Mouse (Mus musculus): ENCODE data around the gene Tmem79. TPM values are rescaled to one million over a fixed set of nuclear protein-coding genes. Genes with fewer than 3 reads are reported as not detected.

The Tmem79 gene
- polyA plus RNA-seq, 1 experiment from 2014 or later, result 3.3 TPM

DNA sequence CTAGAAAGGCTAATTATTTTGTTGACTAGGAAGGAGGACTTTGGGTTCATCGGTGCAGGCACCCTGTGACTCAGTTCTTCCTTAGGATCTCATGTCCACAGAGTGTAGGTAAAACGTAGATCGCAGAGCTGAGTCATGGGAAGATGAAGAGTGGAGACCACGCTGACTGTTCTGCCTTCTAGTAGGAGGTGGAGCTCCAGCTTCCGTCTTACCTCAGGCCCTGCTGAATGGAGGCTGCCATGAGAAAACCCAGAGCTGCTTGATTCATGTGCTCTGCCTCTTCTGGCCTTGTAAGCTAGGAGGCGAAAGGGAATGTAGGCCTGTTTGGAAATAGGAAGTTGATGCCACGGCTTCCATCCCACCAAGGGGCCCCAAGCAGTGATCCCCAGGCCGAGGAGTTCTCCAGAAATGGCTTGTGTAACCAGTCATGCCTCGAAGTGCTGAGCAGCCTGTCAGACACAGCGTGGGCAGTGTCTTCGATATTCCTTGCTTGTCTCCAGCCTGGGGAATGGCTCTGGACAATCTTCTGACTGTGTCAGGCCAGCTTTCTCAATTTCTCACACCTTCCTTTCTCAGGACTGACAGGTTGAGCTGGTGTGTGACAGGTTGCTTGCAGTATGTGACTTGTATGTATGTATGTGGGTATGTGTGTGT is 1.5 kb upstream of the Tmem79 start:
- H3K4me3 ChIP-seq (replicated peaks), result peak overlapping the region; percentile 75
- no peaks in the 10 kb centered on the region for H3K9me3 ChIP-seq
- H3K4me2 ChIP-seq, result peak overlapping the region; percentile 78
- H3K4me1 ChIP-seq, result peaks cover 27% of the 10 kb centered on the region
- 87% methylated on average over 11 of the region's 11 CpGs for WGBS
- no peak overlapping the region for H3K27ac ChIP-seq
- H3K36me3 ChIP-seq (replicated peaks), result peaks cover 14% of the 10 kb centered on the region
- H3K9ac ChIP-seq, result peak overlapping the region; percentile 40
- no peaks in the 10 kb centered on the region for H3K27me3 ChIP-seq
- no peak for ATAC-seq (ENCODE audit: low FRiP score)

DNA sequence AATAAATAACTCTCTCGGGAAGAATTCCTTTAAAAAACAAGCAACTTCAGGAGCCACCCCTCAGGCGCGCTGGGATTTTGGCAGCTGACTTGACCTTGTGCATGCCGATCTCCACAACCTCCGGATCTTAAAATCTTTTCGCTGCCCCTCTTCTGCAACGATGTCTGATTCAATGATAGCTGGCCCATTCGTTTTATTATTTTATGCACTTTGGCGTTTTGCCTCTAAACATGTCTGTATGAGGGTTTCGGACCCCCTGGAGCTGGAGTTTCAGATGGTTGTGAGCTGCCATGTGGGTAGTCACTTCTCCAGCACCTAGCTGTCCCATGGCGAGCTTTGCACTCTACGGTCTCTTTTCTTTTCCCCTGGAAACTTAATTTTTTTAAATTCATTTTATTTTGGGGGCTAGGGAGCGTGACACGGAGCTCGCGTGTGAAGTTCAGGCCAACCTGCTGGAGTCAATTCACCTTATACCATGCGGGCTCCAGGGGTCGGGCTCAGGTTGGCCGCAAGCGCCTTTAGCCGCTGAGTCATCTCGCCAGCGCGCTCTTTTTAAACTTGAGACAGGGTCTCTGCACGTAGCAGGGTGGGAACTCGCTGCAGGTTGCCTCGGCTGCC is 403 bp downstream of the Tmem79 start:
- no peaks in the 10 kb centered on the region for H3K9me3 ChIP-seq
- H3K36me3 ChIP-seq (replicated peaks), result 0 out of 2 replicates have a peak, but pooled peaks cover 4% of the 10 kb centered on the region
- 2% methylated on average over 27 of the region's 27 CpGs for WGBS
- H3K9ac ChIP-seq, result peak overlapping the region; percentile 89
- H3K4me2 ChIP-seq, result peak overlapping the region; percentile 78
- H3K4me1 ChIP-seq, result peaks cover 27% of the 10 kb centered on the region
- H3K4me3 ChIP-seq (replicated peaks), result peak overlapping the region; percentile 75
- H3K27ac ChIP-seq, result peak overlapping the region; percentile 94
- no peaks in the 10 kb centered on the region for H3K27me3 ChIP-seq
- peak; percentile 50; the same call in 1 of the 2 replicates for ATAC-seq (ENCODE audit: low FRiP score)

DNA sequence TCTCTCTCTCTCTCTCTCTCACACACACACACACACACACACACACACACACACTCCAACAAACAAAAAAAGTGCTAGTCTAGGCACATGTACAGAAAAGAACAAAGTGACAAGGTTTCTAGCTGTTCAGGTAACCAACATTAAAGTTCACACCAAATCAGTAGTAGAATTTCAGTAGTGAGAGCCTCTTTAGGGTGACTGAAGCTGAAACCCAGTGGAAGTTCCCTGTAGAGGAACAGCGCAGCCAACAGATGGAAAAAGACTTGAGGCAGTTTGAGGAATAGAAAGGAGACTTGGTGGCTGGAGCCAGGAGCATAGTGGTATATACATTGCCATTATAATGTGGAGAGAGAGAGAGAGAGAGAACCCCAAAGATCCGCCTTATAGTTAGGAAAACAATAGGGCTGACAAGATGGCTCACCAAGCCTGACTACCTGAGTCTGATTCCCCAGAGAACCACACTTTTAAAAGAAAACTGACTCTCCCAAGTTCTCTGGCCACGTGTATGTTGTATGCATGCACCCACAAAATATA is 979 bp downstream of the Tmem79 start:
- ATAC-seq (ENCODE audit: low FRiP score), result no peak
- Histone ChIP-seq H3K4me3 (replicated peaks) (peak overlapping the region; percentile 75), H3K4me1 (peaks cover 27% of the 10 kb centered on the region), H3K27ac (no peak overlapping the region), H3K27me3 (no peaks in the 10 kb centered on the region), H3K9ac (peak overlapping the region; percentile 89), H3K36me3 (replicated peaks) (0 out of 2 replicates have a peak, but pooled peaks cover 4% of the 10 kb centered on the region), H3K4me2 (peak overlapping the region; percentile 78), H3K9me3 (no peaks in the 10 kb centered on the region)
- WGBS, result 36% methylated on average over 3 of the region's 3 CpGs

DNA sequence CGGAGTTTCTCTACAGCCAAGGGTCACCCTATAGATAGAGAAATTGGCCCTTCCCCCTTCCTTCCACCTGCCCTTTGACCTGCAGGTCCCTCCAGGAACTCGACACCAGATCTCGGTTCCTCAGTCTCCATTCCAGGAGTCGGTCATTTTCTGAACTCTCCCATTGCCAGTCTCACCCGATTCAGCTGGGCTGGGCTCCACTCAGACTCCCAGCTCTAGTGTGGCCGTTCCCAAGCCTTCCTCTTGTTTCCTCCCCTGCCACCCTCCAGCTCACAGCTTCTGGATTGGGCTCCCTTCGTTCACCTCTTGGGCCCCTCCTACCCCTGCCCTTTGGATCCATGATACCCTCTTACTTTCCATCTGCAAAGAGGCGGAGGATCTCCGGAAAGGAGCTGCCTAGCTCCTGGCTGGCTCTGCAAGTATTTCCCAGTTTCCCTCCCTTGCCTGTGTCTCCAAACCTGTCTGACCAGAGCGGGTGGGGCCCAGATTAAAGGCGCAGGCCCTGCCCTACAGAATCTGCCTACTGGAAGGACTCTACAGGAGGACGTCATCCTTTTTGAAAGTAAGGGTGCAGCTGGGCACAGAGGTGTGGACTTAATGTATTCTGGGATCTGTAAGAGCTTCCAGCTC is 1.8 kb downstream of the Tmem79 start:
- Histone ChIP-seq H3K9me3 (no peaks in the 10 kb centered on the region), H3K36me3 (replicated peaks) (peaks cover 12% of the 10 kb centered on the region; the same call in 1 of the 2 replicates), H3K4me1 (peaks cover 25% of the 10 kb centered on the region), H3K4me3 (replicated peaks) (no peak overlapping the region), H3K9ac (no peak overlapping the region), H3K27ac (no peak overlapping the region), H3K4me2 (no peak overlapping the region), H3K27me3 (no peaks in the 10 kb centered on the region)
- ATAC-seq (ENCODE audit: low FRiP score), result no peak
- WGBS, result 59% methylated on average over 12 of the region's 12 CpGs

DNA sequence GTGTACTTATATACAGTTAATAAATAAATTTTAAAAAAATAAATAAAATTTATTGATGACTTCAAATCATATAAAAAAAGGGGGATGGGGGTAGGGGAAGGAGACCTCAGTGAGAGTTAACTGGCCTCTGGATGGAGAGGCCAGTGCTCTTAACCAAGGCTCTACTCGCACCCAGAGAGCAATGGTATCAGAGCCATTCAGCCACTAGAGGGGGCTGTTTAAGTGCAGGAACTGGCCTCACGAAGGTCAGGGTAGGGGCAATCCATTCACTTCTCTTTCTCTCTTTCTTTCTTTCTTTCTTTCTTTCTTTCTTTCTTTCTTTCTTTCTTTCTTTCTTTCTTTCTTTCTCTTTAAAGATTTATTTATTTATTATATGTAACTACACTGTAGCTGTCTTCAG is 4.7 kb downstream of the Tmem79 start:
- 28% methylated on average over 2 of the region's 2 CpGs for WGBS
- ATAC-seq (ENCODE audit: low FRiP score), result no peak

DNA sequence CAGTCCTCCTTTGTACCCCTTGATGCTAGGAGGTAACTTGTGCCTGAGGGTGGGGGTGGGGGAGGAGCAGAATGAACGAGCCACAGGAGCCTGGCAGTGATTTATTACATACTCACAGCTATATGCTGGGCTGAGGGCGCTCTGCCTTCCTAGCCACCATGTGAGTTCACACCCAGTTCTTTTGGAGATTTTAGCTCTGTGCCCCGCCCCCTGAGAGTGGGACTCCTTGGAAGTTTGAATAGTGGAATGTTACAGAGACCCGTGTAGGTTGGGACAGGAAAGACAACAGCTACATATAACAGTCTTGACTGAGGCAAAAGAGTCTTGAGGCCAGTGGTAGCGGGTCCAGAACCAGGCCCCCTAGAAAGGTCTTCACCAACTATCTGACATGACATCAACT is 7.0 kb downstream of the Tmem79 start:
- no peaks in the 10 kb centered on the region for H3K27me3 ChIP-seq
- WGBS, result 80% methylated on average over 5 of the region's 5 CpGs
- no peaks in the 10 kb centered on the region for H3K9me3 ChIP-seq
- peaks cover 26% of the 10 kb centered on the region for H3K36me3 ChIP-seq (replicated peaks)
- H3K27ac ChIP-seq, result no peak overlapping the region
- peaks cover 17% of the 10 kb centered on the region for H3K4me1 ChIP-seq
- H3K4me3 ChIP-seq (replicated peaks), result no peak overlapping the region
- H3K9ac ChIP-seq, result no peak overlapping the region
- ATAC-seq (ENCODE audit: low FRiP score), result no peak
- no peak overlapping the region for H3K4me2 ChIP-seq

More for the DNA sequence above, 4.7 kb downstream of the Tmem79 start:
- Histone ChIP-seq H3K27me3 (no peaks in the 10 kb centered on the region), H3K4me3 (replicated peaks) (no peak overlapping the region), H3K4me2 (no peak overlapping the region), H3K27ac (no peak overlapping the region), H3K9ac (no peak overlapping the region), H3K36me3 (replicated peaks) (peaks cover 26% of the 10 kb centered on the region), H3K9me3 (no peaks in the 10 kb centered on the region), H3K4me1 (peaks cover 9% of the 10 kb centered on the region)

GRCm38 (mm10) chr3:88324951-88325405 is 11.0 kb downstream of the Tmem79 start, which contains the start of gene Glmp:
TSS of gene Glmp (plus strand) at chr3:88325023.
- peak; percentile 86 for ATAC-seq (ENCODE audit: low FRiP score)
- Histone ChIP-seq H3K36me3 (replicated peaks) (peaks cover 65% of the 10 kb centered on the region), H3K9me3 (no peaks in the 10 kb centered on the region), H3K27me3 (no peaks in the 10 kb centered on the region), H3K9ac (peak within 1 kb of the TSS; percentile 76), H3K4me1 (peaks cover 17% of the 10 kb centered on the region), H3K4me3 (replicated peaks) (peak within 1 kb of the TSS; percentile 67), H3K27ac (peak within 1 kb of the TSS; percentile 31), H3K4me2 (peak within 1 kb of the TSS; percentile 76)
- 3% methylated on average over 10 of the region's 10 CpGs for WGBS

DNA sequence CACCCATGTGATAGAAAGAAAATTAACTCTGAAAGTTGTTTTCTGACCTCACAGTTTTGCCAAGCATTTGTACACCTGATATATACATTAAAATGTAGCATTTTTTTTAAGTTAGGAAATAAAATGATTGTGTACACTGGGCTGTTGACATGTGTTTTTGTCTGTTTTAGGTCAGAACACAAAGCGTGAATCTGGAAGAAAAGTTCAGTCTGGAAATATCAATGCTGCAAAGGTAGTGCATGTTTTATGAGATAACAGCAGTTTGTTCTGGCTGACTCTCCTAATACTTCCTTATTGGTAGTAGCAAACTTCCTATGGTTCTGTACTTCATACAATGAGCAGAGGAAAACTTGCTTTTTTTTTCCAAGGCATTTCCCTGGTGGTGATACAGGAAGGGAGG is 36.8 kb downstream of the Tmem79 start:
- Histone ChIP-seq H3K9me3 (no peaks in the 10 kb centered on the region), H3K36me3 (replicated peaks) (peaks cover 49% of the 10 kb centered on the region), H3K27me3 (no peaks in the 10 kb centered on the region), H3K4me2 (no peak overlapping the region), H3K27ac (no peak overlapping the region), H3K9ac (no peak overlapping the region), H3K4me1 (peaks cover 18% of the 10 kb centered on the region), H3K4me3 (replicated peaks) (no peak overlapping the region)
- WGBS, result 95% methylated on average over 1 of the region's 1 CpGs
- ATAC-seq (ENCODE audit: low FRiP score), result no peak

- ATAC-seq (ENCODE audit: low FRiP score), result no peak
- under 1% methylated on average over 30 of the region's 30 CpGs for WGBS
- H3K36me3 ChIP-seq (replicated peaks), result peaks cover 33% of the 10 kb centered on the region
These were observed 38.6 kb downstream of the Tmem79 start for GRCm38 (mm10) chr3:88297321-88297851.

DNA sequence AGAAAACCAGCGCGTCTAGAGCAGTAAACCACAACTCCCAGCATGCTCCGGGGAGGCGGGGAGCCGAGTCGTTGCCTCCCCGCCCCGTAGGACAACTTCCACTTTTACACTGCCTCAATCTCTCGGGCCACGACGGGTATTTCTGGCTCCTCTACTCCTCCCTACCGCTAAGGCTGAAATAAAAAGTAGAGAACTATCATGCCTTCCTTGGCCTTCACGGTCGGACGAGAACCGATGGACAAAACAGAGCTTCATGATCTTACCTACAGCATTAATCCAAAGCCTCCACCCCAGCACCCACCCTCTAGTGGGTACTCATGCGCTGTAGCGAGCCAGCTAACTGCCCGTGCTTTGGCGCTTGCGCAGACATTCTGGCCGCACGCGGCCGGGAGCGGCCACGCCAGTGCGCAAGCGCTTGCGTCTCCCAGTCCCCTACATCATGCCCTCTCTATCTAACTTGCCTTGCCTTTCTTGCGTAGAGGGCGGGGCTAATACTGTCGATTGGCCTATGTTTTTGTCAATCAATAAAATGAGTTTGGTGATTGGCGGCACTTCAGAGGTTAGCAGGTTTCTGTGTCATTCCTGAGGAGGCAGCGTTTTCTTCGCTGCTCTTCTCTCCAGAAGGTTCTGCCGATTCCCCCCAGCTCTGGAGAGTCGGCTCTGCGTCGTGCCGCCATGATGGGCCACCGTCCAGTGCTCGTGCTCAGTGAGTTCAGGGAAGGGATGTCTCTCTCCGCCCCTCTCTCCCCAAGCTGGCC is 39.2 kb downstream of the Tmem79 start, which contains the start of the genes Tsacc and Cct3:
Tsacc (minus strand) TSS at position 439 of the 758 bp plus-strand sequence.
Cct3 (plus strand) TSS at position 556 of the 758 bp plus-strand sequence.
- peak; percentile 99 for ATAC-seq (ENCODE audit: low FRiP score)
- H3K9ac ChIP-seq, result peak within 1 kb of the TSS; percentile 88
- peaks cover 27% of the 10 kb centered on the region for H3K36me3 ChIP-seq (replicated peaks)
- H3K27me3 ChIP-seq, result no peaks in the 10 kb centered on the region
- peaks cover 18% of the 10 kb centered on the region for H3K4me1 ChIP-seq
- H3K4me2 ChIP-seq, result peak within 1 kb of the TSS; percentile 85
- H3K9me3 ChIP-seq, result no peaks in the 10 kb centered on the region
- H3K27ac ChIP-seq, result peak within 1 kb of the TSS; percentile 94
- peak within 1 kb of the TSS; percentile 78 for H3K4me3 ChIP-seq (replicated peaks)
- WGBS, result under 1% methylated on average over 44 of the region's 44 CpGs

More at GRCm38 (mm10) chr3:88297321-88297851, 38.6 kb downstream of the Tmem79 start:
- Histone ChIP-seq H3K27ac (peak overlapping the region; percentile 94), H3K4me2 (peak overlapping the region; percentile 85), H3K4me1 (peaks cover 18% of the 10 kb centered on the region), H3K27me3 (no peaks in the 10 kb centered on the region), H3K9me3 (no peaks in the 10 kb centered on the region), H3K4me3 (replicated peaks) (peak overlapping the region; percentile 78), H3K9ac (peak overlapping the region; percentile 88)

DNA sequence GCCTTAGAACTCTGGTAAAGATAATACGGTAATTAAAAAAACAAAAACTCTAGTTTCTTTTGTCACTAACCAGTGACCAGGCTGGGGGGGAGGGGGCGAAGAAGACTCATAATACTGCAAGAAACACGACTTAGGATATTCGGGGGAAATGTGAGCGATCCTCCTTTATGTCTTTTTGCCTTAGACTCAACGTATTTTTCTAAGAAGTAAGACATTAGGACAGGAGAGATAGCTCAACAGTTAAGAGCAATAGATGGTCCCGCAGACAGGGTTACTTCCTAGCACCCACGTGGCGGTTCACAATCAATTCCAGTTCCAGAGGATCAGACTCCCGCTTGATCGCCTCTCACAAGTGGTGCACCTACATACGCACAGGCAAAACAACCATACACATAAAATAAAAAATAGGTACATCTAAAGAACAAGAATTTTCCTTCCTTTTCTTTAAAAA is 39.8 kb downstream of the Tmem79 start:
- no peaks in the 10 kb centered on the region for H3K27me3 ChIP-seq
- peaks cover 18% of the 10 kb centered on the region for H3K4me1 ChIP-seq
- H3K27ac ChIP-seq, result peak overlapping the region; percentile 90
- H3K4me2 ChIP-seq, result peak overlapping the region; percentile 85
- peak overlapping the region; percentile 61 for H3K9ac ChIP-seq
- H3K9me3 ChIP-seq, result no peaks in the 10 kb centered on the region
- WGBS, result under 1% methylated on average over 12 of the region's 12 CpGs
- ATAC-seq (ENCODE audit: low FRiP score), result peak; percentile 43
- H3K4me3 ChIP-seq (replicated peaks), result peak overlapping the region; percentile 78
- H3K36me3 ChIP-seq (replicated peaks), result peaks cover 21% of the 10 kb centered on the region
